Mouse (Mus musculus): ENCODE measurements around the gene Ffar4. TPM values are rescaled to one million over a fixed set of nuclear protein-coding genes. Genes with fewer than 3 reads are reported as not detected.

Ffar4 gene
- polyA plus RNA-seq, 1 experiment, result 1.6 TPM

DNA sequence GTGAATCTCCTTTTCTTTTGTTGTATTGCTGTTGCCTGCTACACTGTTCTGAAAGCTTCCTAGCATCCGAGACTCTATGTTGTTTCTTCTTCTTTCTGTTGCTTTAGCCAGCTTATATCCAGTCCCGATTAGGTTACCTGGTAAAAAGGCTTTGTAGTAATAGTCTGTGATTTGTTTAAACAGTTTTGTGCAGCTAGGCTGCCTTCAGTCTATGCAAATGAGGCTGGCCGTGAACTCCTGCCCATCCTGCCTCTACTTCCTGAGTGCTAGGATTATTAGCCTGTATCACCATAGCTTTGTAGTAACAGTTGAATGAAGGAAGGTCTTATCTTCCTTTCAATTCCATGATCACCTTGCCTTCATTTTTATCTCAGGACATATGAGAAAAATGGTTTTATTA is 40.6 kb upstream of the Ffar4 start:
- TF ChIP-seq POLR2A (IDR thresholded peaks at IDR 0.05; ENCODE audit: control insufficient read depth, low read depth, low read length) (no peak), CTCF (IDR thresholded peaks at IDR 0.05; ENCODE audit: control insufficient read depth, insufficient read depth, insufficient replicate concordance, low read depth, low read length) (no peak)
- Histone ChIP-seq H3K4me1 (ENCODE audit: control insufficient read depth, insufficient read depth, low read length) (peaks cover 7% of the 10 kb centered on the region), H3K36me3 (ENCODE audit: control insufficient read depth, insufficient read depth, low read length) (peaks cover 2% of the 10 kb centered on the region; the same call in 1 of the 2 replicates), H3K27me3 (ENCODE audit: control insufficient read depth, insufficient read depth, low read length) (no peaks in the 10 kb centered on the region), H3K4me3 (ENCODE audit: control insufficient read depth, low read depth, low read length) (no peak overlapping the region), H3K27ac (ENCODE audit: control insufficient read depth, insufficient read depth, low read depth, low read length) (no peak overlapping the region)

DNA sequence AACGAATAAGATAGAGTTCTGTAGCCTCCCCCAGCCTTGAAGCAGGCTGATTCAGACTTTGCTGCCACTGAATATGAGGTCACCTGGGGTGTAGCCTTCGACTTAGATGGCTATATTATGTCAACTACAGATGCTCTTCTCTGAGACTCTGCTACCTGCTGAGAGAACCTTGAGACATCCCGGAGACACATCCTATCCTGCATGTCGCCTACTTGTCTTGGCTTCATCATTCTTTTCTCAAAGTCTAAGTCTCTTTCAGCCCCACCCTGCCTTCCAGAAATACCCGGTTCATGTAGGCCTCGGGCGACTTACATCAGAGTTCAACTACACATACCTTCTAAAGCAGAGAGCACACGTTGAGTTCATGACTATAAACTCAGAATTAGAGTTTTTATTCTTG is 39.9 kb upstream of the Ffar4 start:
- Histone ChIP-seq H3K36me3 (ENCODE audit: control insufficient read depth, insufficient read depth, low read length) (peaks cover 2% of the 10 kb centered on the region; the same call in 1 of the 2 replicates), H3K4me3 (ENCODE audit: control insufficient read depth, low read depth, low read length) (no peak overlapping the region), H3K27ac (ENCODE audit: control insufficient read depth, insufficient read depth, low read depth, low read length) (no peak overlapping the region), H3K4me1 (ENCODE audit: control insufficient read depth, insufficient read depth, low read length) (peaks cover 7% of the 10 kb centered on the region), H3K27me3 (ENCODE audit: control insufficient read depth, insufficient read depth, low read length) (no peaks in the 10 kb centered on the region)
- TF ChIP-seq CTCF (IDR thresholded peaks at IDR 0.05; ENCODE audit: control insufficient read depth, insufficient read depth, insufficient replicate concordance, low read depth, low read length), result no peak
- no peak for TF ChIP-seq POLR2A (IDR thresholded peaks at IDR 0.05; ENCODE audit: control insufficient read depth, low read depth, low read length)

DNA sequence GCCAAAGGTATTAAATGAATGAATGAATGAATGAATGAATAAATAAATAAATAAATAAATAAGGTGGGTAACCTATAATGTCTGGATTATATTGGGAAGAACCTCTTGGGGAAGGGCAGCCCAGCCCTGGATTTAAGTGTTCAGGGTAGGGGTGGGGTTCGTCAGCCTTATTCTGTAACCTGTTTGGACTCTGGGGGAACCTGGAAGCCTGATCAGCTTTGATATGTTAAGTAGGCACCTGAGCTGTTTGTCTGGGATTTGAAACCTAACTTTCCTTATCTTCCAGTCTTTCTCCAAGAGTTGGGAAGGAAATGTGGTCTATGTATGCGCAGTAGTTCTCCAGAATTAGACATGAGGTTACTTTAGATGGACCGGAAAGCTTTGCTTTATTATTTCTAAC is 33.7 kb upstream of the Ffar4 start:
- TF ChIP-seq CTCF (IDR thresholded peaks at IDR 0.05; ENCODE audit: control insufficient read depth, insufficient read depth, insufficient replicate concordance, low read depth, low read length), result no peak
- TF ChIP-seq POLR2A (IDR thresholded peaks at IDR 0.05; ENCODE audit: control insufficient read depth, low read depth, low read length), result no peak
- Histone ChIP-seq H3K36me3 (ENCODE audit: control insufficient read depth, insufficient read depth, low read length) (peaks cover 2% of the 10 kb centered on the region; the same call in 1 of the 2 replicates), H3K4me1 (ENCODE audit: control insufficient read depth, insufficient read depth, low read length) (no peaks in the 10 kb centered on the region), H3K27me3 (ENCODE audit: control insufficient read depth, insufficient read depth, low read length) (no peaks in the 10 kb centered on the region), H3K4me3 (ENCODE audit: control insufficient read depth, low read depth, low read length) (no peak overlapping the region), H3K27ac (ENCODE audit: control insufficient read depth, insufficient read depth, low read depth, low read length) (no peak overlapping the region)

DNA sequence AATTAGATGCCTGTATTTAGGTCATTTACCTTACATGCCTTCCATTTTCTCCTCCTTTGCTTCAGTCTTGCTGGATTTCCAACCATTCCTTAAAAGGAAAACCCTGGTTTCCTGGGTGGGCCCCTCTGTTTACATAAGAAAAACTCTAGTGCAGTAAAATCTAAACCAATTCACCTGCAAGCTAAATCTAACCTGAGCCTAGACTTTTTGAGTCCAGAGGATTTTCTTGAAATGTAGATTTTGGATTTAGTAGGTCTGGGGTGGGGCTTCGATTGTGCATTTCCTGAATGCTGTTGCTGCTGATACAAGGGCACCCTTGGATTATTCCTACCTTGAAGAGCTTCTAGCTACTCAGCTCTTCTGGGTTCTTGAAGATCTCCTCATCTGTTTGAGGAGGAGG is 32.8 kb upstream of the Ffar4 start:
- Histone ChIP-seq H3K27me3 (ENCODE audit: control insufficient read depth, insufficient read depth, low read length) (no peaks in the 10 kb centered on the region), H3K27ac (ENCODE audit: control insufficient read depth, insufficient read depth, low read depth, low read length) (no peak overlapping the region), H3K36me3 (ENCODE audit: control insufficient read depth, insufficient read depth, low read length) (peaks cover 2% of the 10 kb centered on the region; the same call in 1 of the 2 replicates), H3K4me1 (ENCODE audit: control insufficient read depth, insufficient read depth, low read length) (no peaks in the 10 kb centered on the region), H3K4me3 (ENCODE audit: control insufficient read depth, low read depth, low read length) (no peak overlapping the region)
- no peak for TF ChIP-seq POLR2A (IDR thresholded peaks at IDR 0.05; ENCODE audit: control insufficient read depth, low read depth, low read length)
- no peak for TF ChIP-seq CTCF (IDR thresholded peaks at IDR 0.05; ENCODE audit: control insufficient read depth, insufficient read depth, insufficient replicate concordance, low read depth, low read length)

DNA sequence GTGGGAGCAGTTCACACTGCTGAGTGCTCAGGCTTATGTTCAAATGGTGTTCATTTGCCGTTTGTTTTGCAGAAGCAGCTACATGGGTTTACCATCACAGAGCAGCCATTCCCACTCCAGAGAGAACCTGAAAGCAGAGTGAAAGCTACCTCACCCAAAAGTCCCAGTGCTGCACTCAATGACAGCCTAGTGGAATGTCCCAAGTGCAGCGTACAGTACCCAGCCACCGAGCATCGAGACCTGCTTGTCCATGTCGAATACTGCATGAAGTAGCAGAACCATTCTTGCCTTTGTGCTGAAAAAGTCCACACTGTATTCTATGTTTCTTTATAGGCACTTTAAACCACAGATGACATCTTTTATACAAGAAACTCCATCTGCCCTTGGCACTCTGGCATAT is 23.6 kb upstream of the Ffar4 start:
- TF ChIP-seq CTCF (IDR thresholded peaks at IDR 0.05; ENCODE audit: control insufficient read depth, insufficient read depth, insufficient replicate concordance, low read depth, low read length) (no peak), POLR2A (IDR thresholded peaks at IDR 0.05; ENCODE audit: control insufficient read depth, low read depth, low read length) (no peak)
- no peak overlapping the region for H3K4me3 ChIP-seq (ENCODE audit: control insufficient read depth, low read depth, low read length)
- H3K27me3 ChIP-seq (ENCODE audit: control insufficient read depth, insufficient read depth, low read length), result no peaks in the 10 kb centered on the region
- H3K4me1 ChIP-seq (ENCODE audit: control insufficient read depth, insufficient read depth, low read length), result no peaks in the 10 kb centered on the region
- peaks cover 1% of the 10 kb centered on the region; the same call in 1 of the 2 replicates for H3K36me3 ChIP-seq (ENCODE audit: control insufficient read depth, insufficient read depth, low read length)
- no peak overlapping the region for H3K27ac ChIP-seq (ENCODE audit: control insufficient read depth, insufficient read depth, low read depth, low read length)

DNA sequence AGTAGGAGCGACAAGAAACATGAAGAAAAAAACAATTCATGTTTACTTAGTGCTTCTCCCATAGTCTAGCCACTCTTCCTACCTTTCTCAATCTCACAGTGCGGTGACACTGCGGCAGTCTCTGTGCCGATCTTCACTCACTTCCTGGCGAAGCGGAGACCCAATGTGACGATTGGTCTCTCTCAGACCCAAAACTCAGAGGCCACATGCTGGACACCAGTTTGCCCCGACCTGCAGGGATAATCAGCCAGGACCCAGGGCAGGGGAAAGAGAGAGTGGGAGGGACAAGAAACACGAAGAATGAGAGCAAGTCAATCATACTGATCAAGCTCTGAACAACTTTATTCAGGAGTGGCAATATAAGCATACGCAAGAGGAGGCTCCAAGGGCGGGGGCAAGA is 21.8 kb upstream of the Ffar4 start:
- Histone ChIP-seq H3K4me3 (ENCODE audit: control insufficient read depth, low read depth, low read length) (no peak overlapping the region), H3K4me1 (ENCODE audit: control insufficient read depth, insufficient read depth, low read length) (no peaks in the 10 kb centered on the region), H3K27ac (ENCODE audit: control insufficient read depth, insufficient read depth, low read depth, low read length) (no peak overlapping the region), H3K27me3 (ENCODE audit: control insufficient read depth, insufficient read depth, low read length) (no peaks in the 10 kb centered on the region), H3K36me3 (ENCODE audit: control insufficient read depth, insufficient read depth, low read length) (peaks cover 1% of the 10 kb centered on the region; the same call in 1 of the 2 replicates)
- TF ChIP-seq POLR2A (IDR thresholded peaks at IDR 0.05; ENCODE audit: control insufficient read depth, low read depth, low read length) (no peak), CTCF (IDR thresholded peaks at IDR 0.05; ENCODE audit: control insufficient read depth, insufficient read depth, insufficient replicate concordance, low read depth, low read length) (no peak)

DNA sequence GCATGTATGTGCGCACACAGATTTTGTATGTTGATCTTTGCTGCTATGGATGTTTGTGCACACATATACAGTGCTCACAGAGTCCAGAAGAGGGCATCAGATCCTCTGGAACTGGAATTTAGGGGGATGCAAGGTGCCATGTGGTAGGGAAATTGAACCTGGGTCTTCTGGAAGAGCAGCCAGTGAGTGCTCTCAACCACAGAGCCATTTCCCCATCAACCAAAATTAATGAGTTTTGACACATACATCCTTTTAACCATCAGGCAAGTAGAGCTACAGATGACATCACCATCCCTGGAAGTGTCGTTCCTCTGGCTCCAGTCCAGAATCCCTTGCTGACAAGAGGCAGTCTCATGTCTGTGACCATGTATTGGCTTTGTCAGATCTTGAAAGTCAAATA is 20.6 kb upstream of the Ffar4 start:
- Histone ChIP-seq H3K27me3 (ENCODE audit: control insufficient read depth, insufficient read depth, low read length) (no peaks in the 10 kb centered on the region), H3K36me3 (ENCODE audit: control insufficient read depth, insufficient read depth, low read length) (no peaks in the 10 kb centered on the region; the same call in 1 of the 2 replicates), H3K4me1 (ENCODE audit: control insufficient read depth, insufficient read depth, low read length) (no peaks in the 10 kb centered on the region), H3K4me3 (ENCODE audit: control insufficient read depth, low read depth, low read length) (no peak overlapping the region), H3K27ac (ENCODE audit: control insufficient read depth, insufficient read depth, low read depth, low read length) (no peak overlapping the region)
- TF ChIP-seq POLR2A (IDR thresholded peaks at IDR 0.05; ENCODE audit: control insufficient read depth, low read depth, low read length) (no peak), CTCF (IDR thresholded peaks at IDR 0.05; ENCODE audit: control insufficient read depth, insufficient read depth, insufficient replicate concordance, low read depth, low read length) (no peak)

All from testis, adult 2 months (tissue).